Mouse (Mus musculus): ENCODE measurements around the gene Abracl.

The Abracl gene

GRCm38 (mm10) chr10:18022312-18022711, 776 bp downstream of the Abracl start:
- in situ Hi-C loops (cut with MseI, MboI) = no loop called here

DNA sequence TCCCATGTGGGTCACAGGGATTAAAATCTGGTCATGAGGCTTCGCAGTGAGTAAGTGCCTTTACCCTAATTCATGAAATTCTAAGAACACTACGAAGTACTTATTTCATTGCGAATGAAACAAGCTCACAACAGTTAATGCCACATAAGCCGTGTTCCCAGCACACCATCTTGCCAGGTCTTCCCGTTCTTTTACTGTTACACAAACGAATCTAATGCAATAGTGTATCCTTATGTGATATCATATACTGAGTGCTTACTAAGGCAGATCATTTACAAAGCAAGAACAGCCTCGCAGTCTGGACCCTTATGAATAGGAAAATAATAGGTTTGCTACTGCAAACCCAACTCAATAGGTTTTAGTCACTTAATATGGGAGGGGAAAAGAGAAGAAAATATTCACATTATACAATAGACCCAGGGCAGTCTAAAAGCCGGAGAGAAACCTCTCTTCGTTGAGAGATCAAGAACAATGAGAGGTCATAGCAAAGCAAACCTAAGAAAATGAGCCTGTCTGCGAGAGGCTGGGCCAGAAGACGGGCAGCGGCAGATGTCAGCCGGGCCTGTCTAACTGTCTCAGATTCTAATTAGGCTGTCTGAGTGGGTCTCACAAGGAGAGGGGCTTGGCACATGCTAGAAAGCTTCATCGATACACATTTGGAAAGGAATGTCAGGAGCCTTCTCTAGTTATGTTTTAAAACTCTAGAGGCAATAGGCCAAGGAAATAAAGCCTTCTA, 1.3 kb downstream of the Abracl start:
- in situ Hi-C loops (cut with MseI, MboI) = no loop called here

DNA sequence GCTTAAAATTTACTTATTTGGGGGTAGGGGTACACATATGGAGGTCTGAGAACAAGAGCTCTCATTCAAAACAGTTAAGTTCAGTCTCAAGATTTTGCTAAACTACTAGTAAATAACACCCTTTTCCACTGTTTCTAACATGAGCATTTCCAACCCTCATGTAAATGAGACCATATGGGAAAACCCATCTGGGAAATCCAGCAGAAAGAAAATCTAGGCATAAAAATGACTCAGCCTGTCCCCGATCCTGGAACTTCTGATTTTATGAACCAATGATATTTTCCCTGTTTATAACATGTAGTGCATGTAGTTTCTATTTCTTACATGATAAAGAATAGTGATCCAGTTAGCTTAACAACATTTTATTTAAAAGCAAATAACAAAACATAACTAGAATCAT, 2.2 kb downstream of the Abracl start:
- in situ Hi-C loops (cut with MseI, MboI) = no loop called here

GRCm38 (mm10) chr10:18020443-18020842, 2.6 kb downstream of the Abracl start:
- in situ Hi-C loops (cut with MseI, MboI) = no loop called here

DNA sequence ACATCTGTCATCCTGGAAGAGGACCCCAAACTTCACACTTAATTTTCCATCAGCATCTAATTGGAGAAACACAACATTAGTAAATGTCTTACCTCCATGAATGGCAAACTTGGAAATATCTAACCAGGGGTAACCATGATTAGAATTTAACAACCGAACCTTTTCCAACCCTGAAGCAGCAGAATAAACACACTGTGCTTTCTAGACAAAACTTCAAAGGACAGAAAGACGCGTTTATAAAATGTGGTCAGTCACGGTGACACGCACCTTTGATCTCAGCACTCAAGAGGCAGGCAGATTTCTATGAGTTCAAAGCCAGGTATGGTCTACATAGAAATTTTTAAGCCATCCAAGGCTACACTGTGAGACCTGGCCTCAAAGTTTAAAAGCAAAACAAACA, 11.3 kb downstream of the Abracl start:
- in situ Hi-C loops (cut with MseI, MboI) = no loop called here

DNA sequence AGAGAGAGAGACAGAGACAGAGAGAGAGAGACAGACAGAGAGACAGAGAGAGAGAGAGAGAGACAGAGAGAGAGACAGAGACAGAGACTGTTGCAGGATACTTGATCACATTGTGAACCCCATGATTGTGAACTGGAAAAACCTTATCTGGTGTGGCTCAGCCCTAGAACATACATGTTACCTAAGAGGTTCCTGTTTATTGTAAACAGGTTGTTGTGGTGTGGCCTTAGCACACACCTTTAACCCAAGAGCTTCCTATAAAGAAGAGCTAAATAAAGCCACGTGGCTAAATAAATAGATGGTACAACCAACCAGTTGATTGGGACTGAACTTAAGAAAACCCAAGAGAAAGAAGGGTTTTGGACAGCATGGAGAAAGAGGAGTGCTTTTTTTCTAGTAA, 13.3 kb downstream of the Abracl start:
- in situ Hi-C loops (cut with MseI, MboI) = no loop called here

DNA sequence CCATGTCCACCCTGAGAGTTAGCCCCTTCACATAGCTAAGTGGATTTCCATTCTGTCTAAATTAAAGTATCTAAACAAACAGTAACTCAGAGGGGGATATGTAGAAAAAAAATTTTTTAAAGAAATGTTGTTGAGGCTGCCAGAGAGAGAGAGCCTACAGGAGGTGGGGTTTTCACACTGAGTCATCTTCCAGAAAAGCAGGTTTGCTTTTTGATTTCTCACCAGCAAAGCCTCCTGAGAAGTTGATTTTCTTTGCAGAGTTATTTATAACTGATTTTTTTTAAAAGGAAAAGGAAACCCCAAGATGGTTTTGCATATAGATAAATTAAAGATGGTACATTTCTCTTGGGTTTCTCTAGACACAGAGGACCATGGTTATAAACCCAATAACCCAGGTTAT, 15.0 kb downstream of the Abracl start:
- in situ Hi-C loops (cut with MseI, MboI) = no loop called here

DNA sequence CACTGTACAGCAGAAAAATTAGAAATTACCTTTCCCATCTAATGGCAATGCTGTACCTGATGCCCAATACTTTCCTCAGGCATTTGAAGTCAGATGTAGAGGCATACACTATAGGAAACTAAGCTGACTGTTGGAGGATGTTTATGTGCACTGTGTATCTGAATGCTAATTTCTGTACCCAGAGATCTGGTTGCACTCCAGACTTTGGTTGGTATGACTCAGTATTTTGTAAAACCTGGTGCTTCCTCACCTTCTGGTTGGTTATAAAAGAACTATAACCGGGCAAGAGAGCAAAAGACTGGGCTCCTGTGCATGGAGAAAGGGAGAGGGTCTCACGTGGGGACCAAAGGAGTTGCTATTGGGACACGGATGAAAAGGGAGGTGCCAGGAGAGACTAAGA, 15.8 kb downstream of the Abracl start:
- in situ Hi-C loops (cut with MseI, MboI) = no loop called here

DNA sequence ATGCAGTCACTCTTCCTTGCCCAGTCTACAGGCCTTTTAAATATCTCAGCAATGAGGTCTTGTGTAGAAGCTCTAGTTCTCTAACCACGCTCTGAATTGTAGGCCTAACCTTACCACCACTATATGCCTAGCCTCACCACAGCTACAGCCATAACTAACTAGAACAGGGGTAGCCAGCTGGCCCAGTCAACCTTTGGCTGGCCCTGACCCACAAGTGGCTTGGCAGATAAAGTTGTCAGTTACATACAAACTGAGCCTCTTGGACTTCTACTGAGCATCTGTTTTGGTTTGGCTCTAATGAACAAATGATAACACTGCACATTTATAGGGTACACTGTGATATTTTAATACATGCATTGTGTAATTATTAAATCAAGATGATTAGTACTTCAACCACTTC, 16.3 kb downstream of the Abracl start:
- in situ Hi-C loops (cut with MseI, MboI) = no loop called here

GRCm38 (mm10) chr10:18005136-18005955, 17.7 kb downstream of the Abracl start:
- in situ Hi-C loops (cut with MseI, MboI) = no loop called here

DNA sequence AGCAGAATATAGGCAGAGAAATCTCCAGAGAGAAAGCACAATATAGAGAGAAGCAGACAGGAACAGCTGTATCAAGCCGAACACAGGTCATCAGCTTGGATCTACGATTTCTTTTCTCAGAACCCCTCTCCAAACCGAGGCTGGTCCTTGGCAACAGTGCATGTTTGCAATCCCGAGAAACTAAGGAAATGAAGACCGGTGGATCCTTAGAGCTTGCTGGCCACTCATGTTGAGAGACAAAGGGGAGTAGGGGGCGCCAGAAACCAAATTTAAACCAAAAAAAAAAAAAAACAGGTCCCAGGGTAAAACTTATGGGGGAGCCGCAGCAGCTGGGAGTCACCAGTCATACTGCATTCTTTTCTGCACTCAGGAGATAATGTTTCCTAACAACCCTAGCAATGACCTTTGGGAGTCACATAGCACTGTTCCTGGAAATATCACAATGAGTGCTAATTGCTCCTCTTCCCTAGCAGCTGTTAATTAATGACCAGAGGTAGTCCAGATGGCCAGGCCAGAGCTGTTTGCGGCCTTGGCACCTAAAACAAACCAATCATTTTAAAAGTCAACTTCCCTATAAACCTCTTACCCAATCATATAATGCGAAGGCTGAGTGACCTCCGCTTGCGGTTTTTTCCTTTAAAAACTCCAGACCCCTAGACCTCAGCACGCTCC, 19.0 kb downstream of the Abracl start:
- in situ Hi-C loops (cut with MseI, MboI) = no loop called here

DNA sequence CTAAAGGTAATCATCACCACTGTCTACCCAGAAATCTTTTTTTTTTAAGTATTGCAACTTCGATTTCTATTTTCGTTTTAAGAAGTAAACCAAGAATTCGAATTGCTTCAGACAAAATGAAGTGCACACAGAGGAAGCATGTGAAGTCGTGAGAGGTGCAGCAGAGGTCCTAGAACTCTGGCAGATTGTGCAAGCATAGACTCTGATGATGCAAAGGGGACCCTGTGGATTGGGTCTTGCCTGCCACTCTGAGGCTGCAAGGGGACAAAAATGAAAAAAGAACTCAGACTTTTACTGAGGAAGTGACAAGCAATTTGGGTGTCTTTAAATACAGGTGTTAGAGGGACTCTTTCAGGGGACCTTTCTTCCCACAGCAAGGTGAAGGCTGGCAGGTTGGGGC, 32.5 kb downstream of the Abracl start:
- in situ Hi-C loops (cut with MseI, MboI) = no loop called here

- in situ Hi-C loops (cut with MseI, MboI) = no loop called here
Observed at GRCm38 (mm10) chr10:17989136-17989535, 34.0 kb downstream of the Abracl start.

- in situ Hi-C loops (cut with MseI, MboI) = no loop called here
Observed at GRCm38 (mm10) chr10:17987823-17988423, 35.2 kb downstream of the Abracl start.

DNA sequence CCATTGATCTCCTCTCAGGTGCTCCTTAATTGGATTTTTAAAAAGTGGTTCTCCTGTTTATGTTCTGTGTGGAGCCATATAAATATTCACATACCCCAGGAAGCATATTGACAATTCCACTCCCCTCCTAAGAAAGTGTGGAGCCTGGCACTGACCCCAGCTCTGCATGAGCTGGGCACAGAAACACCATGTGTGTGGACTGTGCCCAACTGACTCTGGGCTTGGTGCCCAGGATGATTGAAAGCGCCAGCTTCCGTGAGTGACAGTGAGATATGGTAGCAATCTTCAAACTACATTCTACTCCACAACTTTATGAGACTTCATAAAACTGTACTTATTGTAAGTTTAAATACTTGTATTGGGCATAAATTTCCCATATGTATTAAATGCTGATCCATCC, 39.8 kb downstream of the Abracl start:
- in situ Hi-C loops (cut with MseI, MboI) = no loop called here

DNA sequence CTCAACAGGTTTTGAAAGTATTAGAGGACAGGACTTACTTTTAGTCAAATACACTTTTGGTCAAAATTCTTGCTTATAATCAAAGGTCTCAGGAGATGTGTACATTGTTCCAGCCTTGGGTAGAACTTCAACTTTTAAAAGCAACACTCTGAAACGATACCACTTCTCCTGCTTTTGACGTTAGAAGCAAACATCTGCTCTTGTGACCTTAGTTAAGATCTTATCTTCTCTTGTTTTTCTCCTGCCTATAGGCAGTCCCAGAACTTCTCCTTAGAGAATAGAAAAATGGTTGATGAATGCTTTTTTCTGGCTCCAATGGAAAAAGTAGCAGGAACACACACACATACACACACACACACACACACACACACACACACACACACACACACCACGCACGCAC, 57.0 kb downstream of the Abracl start:
- in situ Hi-C loops (cut with MseI, MboI) = no loop called here
